Mouse (Mus musculus): ENCODE measurements around the gene Hcar2. TPM values are rescaled to one million over a fixed set of nuclear protein-coding genes. Genes with fewer than 3 reads are reported as not detected.

Hcar2 gene
- polyA plus RNA-seq, 1 experiment, result not detected

DNA sequence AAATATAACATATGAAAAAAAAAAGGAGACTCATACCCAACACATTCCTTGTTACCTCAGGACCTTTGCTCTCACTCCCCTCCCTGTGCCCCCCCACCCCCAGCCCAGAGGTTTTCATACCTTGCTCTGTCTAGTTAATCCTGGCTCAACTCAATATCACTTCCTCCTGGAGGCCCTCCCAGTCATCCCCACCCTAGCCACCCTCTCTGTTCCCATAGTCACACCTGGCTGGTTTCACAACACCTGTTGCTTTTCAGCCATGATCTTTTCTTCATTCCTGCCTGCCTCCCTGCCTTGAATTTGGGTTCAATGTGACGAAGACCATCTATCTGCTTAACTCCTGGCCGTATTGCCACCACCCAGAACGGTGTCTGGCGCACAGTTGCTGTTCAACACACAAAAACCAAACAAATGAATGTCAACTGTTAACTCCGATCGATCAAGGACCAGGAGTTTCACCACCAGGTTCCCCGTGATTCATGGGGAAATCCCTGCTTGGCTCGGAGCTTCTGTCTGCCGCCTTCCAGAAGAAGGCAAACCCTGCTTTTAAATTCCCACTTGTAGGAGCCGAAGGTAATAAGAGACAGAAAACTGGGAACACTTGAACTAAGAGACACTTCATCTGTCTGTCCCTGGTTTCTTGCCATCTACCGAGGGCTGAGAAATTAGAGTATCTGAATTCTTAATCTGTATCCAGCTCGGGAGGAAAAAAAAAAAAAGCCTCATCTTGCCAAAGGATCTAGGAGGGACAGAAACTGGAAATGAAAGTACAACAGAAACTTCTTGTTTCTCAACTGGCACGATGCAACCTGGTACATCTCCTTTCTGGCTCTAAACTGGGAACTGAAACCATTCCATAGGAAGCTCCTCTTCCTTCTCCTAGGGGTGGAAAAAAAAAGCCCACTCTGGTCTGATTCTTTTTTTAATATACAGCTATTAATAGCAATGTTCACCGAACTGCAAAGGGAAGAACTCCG is 2.6 kb downstream of the Hcar2 start:
- no peaks in the 10 kb centered on the region for H3K79me3 ChIP-seq (ENCODE audit: low read depth)
- no peak overlapping the region for H3K4me3 ChIP-seq (ENCODE audit: insufficient read depth, poor library complexity, severe bottlenecking)
- H3K27me3 ChIP-seq (ENCODE audit: control insufficient read depth, insufficient read depth, insufficient read length), result no peaks in the 10 kb centered on the region
- no peaks in the 10 kb centered on the region for H3K79me2 ChIP-seq (ENCODE audit: control insufficient read depth, insufficient read depth)
- H3K36me3 ChIP-seq (ENCODE audit: control insufficient read depth, insufficient read depth), result no peaks in the 10 kb centered on the region
- no peak overlapping the region for H3ac ChIP-seq (ENCODE audit: control insufficient read depth, insufficient read length, low read depth)
- no peak for TF ChIP-seq FOSL1 (IDR thresholded peaks at IDR 0.05; ENCODE audit: insufficient read depth, low read length, poor library complexity, severe bottlenecking)
- no peak for TF ChIP-seq USF1 (IDR thresholded peaks at IDR 0.05; ENCODE audit: low read depth)
- TF ChIP-seq CEBPB (IDR thresholded peaks at IDR 0.05; ENCODE audit: low read depth), result no peak
- no peak for TF ChIP-seq MYOG (IDR thresholded peaks at IDR 0.05; ENCODE audit: control insufficient read depth, extremely low read depth, insufficient read length)
- no peak for TF ChIP-seq CTCF (IDR thresholded peaks at IDR 0.05; ENCODE audit: control insufficient read depth, insufficient read depth, insufficient read length)
- TF ChIP-seq MYOD1 (IDR thresholded peaks at IDR 0.05; ENCODE audit: control insufficient read depth, insufficient read length, low read depth), result no peak
- TF ChIP-seq MAX (IDR thresholded peaks at IDR 0.05), result no peak

- Histone ChIP-seq H3K79me3 (ENCODE audit: low read depth) (no peaks in the 10 kb centered on the region), H3ac (ENCODE audit: control insufficient read depth, insufficient read length, low read depth) (no peak overlapping the region), H3K79me2 (ENCODE audit: control insufficient read depth, insufficient read depth) (no peaks in the 10 kb centered on the region), H3K4me3 (ENCODE audit: insufficient read depth, poor library complexity, severe bottlenecking) (no peak overlapping the region), H3K36me3 (ENCODE audit: control insufficient read depth, insufficient read depth) (no peaks in the 10 kb centered on the region), H3K27me3 (ENCODE audit: control insufficient read depth, insufficient read depth, insufficient read length) (no peaks in the 10 kb centered on the region)
- no peak for TF ChIP-seq USF1 (IDR thresholded peaks at IDR 0.05; ENCODE audit: low read depth)
Measured at GRCm38 (mm10) chr5:123858798-123859197, 6.5 kb downstream of the Hcar2 start.

DNA sequence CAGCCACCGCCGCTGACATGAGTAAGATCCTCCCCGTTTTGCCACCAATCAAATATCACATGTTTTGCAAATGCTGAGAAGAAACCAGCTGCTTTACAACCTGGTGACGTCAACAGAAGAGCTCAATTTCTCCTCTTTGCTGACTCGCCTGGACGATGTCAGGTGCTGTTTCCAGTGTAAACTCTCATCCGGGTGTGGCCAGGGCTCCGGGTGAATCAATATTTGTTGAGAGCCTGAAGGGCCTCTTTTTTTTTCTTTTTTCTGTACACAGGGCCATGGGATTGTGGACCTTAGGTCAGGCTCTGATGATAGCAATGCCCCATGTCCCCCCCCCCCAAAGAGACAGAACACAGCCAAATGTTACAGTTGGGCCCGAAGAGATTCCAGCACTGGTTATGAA is 10.8 kb downstream of the Hcar2 start:
- H3K79me2 ChIP-seq (ENCODE audit: control insufficient read depth, insufficient read depth), result no peaks in the 10 kb centered on the region
- H3K27me3 ChIP-seq (ENCODE audit: control insufficient read depth, insufficient read depth, insufficient read length), result no peaks in the 10 kb centered on the region
- H3ac ChIP-seq (ENCODE audit: control insufficient read depth, insufficient read length, low read depth), result no peak overlapping the region
- H3K79me3 ChIP-seq (ENCODE audit: low read depth), result no peaks in the 10 kb centered on the region
- TF ChIP-seq MYOD1 (IDR thresholded peaks at IDR 0.05; ENCODE audit: control insufficient read depth, insufficient read length, low read depth) (no peak), CEBPB (IDR thresholded peaks at IDR 0.05; ENCODE audit: low read depth) (no peak), MAX (IDR thresholded peaks at IDR 0.05) (no peak), FOSL1 (IDR thresholded peaks at IDR 0.05; ENCODE audit: insufficient read depth, low read length, poor library complexity, severe bottlenecking) (no peak), CTCF (IDR thresholded peaks at IDR 0.05; ENCODE audit: control insufficient read depth, insufficient read depth, insufficient read length) (no peak), MYOG (IDR thresholded peaks at IDR 0.05; ENCODE audit: control insufficient read depth, extremely low read depth, insufficient read length) (no peak), USF1 (IDR thresholded peaks at IDR 0.05; ENCODE audit: low read depth) (no peak)
- H3K4me3 ChIP-seq (ENCODE audit: insufficient read depth, poor library complexity, severe bottlenecking), result no peak overlapping the region
- no peaks in the 10 kb centered on the region for H3K36me3 ChIP-seq (ENCODE audit: control insufficient read depth, insufficient read depth)

- TF ChIP-seq FOSL1 (IDR thresholded peaks at IDR 0.05; ENCODE audit: insufficient read depth, low read length, poor library complexity, severe bottlenecking) (no peak), CTCF (IDR thresholded peaks at IDR 0.05; ENCODE audit: control insufficient read depth, insufficient read depth, insufficient read length) (no peak), CEBPB (IDR thresholded peaks at IDR 0.05; ENCODE audit: low read depth) (no peak), MYOD1 (IDR thresholded peaks at IDR 0.05; ENCODE audit: control insufficient read depth, insufficient read length, low read depth) (no peak), MAX (IDR thresholded peaks at IDR 0.05) (no peak), USF1 (IDR thresholded peaks at IDR 0.05; ENCODE audit: low read depth) (no peak)
- no peaks in the 10 kb centered on the region for H3K79me3 ChIP-seq (ENCODE audit: low read depth)
- no peak overlapping the region for H3ac ChIP-seq (ENCODE audit: control insufficient read depth, insufficient read length, low read depth)
- H3K27me3 ChIP-seq (ENCODE audit: control insufficient read depth, insufficient read depth, insufficient read length), result no peaks in the 10 kb centered on the region
- no peak overlapping the region for H3K4me3 ChIP-seq (ENCODE audit: insufficient read depth, poor library complexity, severe bottlenecking)
- no peaks in the 10 kb centered on the region for H3K79me2 ChIP-seq (ENCODE audit: control insufficient read depth, insufficient read depth)
- H3K36me3 ChIP-seq (ENCODE audit: control insufficient read depth, insufficient read depth), result no peaks in the 10 kb centered on the region
Measured at GRCm38 (mm10) chr5:123853877-123854504, 11.3 kb downstream of the Hcar2 start.

DNA sequence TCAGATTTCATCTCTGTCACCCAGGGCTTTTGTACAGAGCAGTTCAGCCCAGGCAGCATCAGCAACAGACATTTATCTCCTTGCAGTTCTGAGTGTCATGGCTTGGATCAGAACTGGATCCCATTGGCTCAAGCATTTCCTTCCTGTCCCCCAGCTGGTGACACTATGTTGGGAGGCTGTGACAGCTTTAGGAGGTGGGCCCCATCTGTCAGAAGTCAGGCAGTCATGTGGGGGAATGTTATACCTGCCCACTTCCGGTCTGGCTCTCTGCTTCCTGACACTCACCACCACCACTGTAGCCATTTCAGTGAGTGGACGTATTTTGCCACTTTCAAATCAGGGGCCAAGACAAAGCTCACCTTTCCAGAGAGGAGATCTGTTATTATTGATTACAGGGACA is 13.9 kb downstream of the Hcar2 start:
- Histone ChIP-seq H3K4me3 (ENCODE audit: insufficient read depth, poor library complexity, severe bottlenecking) (no peak overlapping the region), H3K79me2 (ENCODE audit: control insufficient read depth, insufficient read depth) (no peaks in the 10 kb centered on the region), H3K36me3 (ENCODE audit: control insufficient read depth, insufficient read depth) (no peaks in the 10 kb centered on the region), H3ac (ENCODE audit: control insufficient read depth, insufficient read length, low read depth) (no peak overlapping the region), H3K79me3 (ENCODE audit: low read depth) (no peaks in the 10 kb centered on the region), H3K27me3 (ENCODE audit: control insufficient read depth, insufficient read depth, insufficient read length) (no peaks in the 10 kb centered on the region)
- no peak for TF ChIP-seq MAX (IDR thresholded peaks at IDR 0.05)
- no peak for TF ChIP-seq FOSL1 (IDR thresholded peaks at IDR 0.05; ENCODE audit: insufficient read depth, low read length, poor library complexity, severe bottlenecking)
- no peak for TF ChIP-seq MYOG (IDR thresholded peaks at IDR 0.05; ENCODE audit: control insufficient read depth, extremely low read depth, insufficient read length)
- no peak for TF ChIP-seq MYOD1 (IDR thresholded peaks at IDR 0.05; ENCODE audit: control insufficient read depth, insufficient read length, low read depth)
- no peak for TF ChIP-seq USF1 (IDR thresholded peaks at IDR 0.05; ENCODE audit: low read depth)
- no peak for TF ChIP-seq CTCF (IDR thresholded peaks at IDR 0.05; ENCODE audit: control insufficient read depth, insufficient read depth, insufficient read length)
- TF ChIP-seq CEBPB (IDR thresholded peaks at IDR 0.05; ENCODE audit: low read depth), result no peak
